Mouse (Mus musculus): ENCODE measurements around the gene Irf2bp1.

GRCm38 (mm10) chr7:19023357-19023814 lies 19.5 kb downstream of the Irf2bp1 start, which contains the start of gene Foxa3:
- TF ChIP-seq GATA1 (IDR thresholded peaks at IDR 0.05; ENCODE audit: borderline replicate concordance, low read length): no peak
- no peak for TF ChIP-seq FLI1 (IDR thresholded peaks at IDR 0.05; ENCODE audit: low read length)
